Mouse (Mus musculus) cerebellum, adult 9-11 months (tissue): ENCODE results near the gene Olfr239.
"Not testable (repeated sequence)": the region's sequence is repeated elsewhere in the genome, so short reads cannot be mapped to it uniquely, and the experiment has no call there.

ENCODE experiments used
- DNase-seq: peaks from one replicate; pipeline ENCODE4 v3.0.0; 2022

The Olfr239 gene

GRCm38 (mm10) chr17:33191002-33191401 lies at the start of gene Olfr239:
TSS of gene Olfr239 (plus strand) at chr17:33191302.
- not testable (repeated sequence) for DNase-seq

- not testable (repeated sequence) for DNase-seq
Measured at GRCm38 (mm10) chr17:33168147-33168546, 23.0 kb upstream of the Olfr239 start, which contains the start of gene Olfr55. TSS of gene Olfr55 (plus strand) at chr17:33168447.

GRCm38 (mm10) chr17:33221590-33221989 lies 30.5 kb downstream of the Olfr239 start, which contains the start of gene Olfr1564:
TSS of gene Olfr1564 (minus strand) at chr17:33221690.
- DNase-seq, result no peak

GRCm38 (mm10) chr17:33236646-33237045 lies 45.5 kb downstream of the Olfr239 start:
- DNase-seq, result not testable (repeated sequence)
